30 mouse cellular contexts compared by ENCODE assay signal in genomic region chr5:62820363-62821271, GRCm38 (mm10). TPM values are rescaled to one million over a fixed set of nuclear protein-coding genes. Genes with fewer than 3 reads are reported as not detected.
DNase-seq lines count a peak whose midpoint lies in the region; ATAC-seq and TF ChIP-seq lines count a peak whose summit lies in the region.
"Had no signal": no experiment of that assay in that cellular context is flagged by ENCODE, and none has a peak within 500 bp of the region (broad histone marks: within the 10 kb centered on the region; RNA-seq: fewer than 3 reads in every experiment).

No protein-coding gene starts in this region.

- no peak overlapping the region for H3K9ac ChIP-seq in forebrain, embryonic 15.5 days (replicated peaks)
- no peak overlapping the region for H3K9ac ChIP-seq in hindbrain, postnatal 0 days (replicated peaks; ENCODE audit: low read length)
- H3K9ac ChIP-seq in hindbrain, embryonic 12.5 days, result no peak overlapping the region
- H3K9ac ChIP-seq in neural tube, embryonic 15.5 days (replicated peaks), result no peak overlapping the region
- H3K9ac ChIP-seq: embryonic facial prominence, embryonic 12.5 days; intestine, embryonic 15.5 days; midbrain, embryonic 15.5 days had no signal

- no peak overlapping the region for H3K4me2 ChIP-seq in forebrain, embryonic 15.5 days (replicated peaks)
- H3K4me2 ChIP-seq in hindbrain, postnatal 0 days (ENCODE audit: low read depth, low read length), result no peak overlapping the region
- H3K4me2 ChIP-seq in hindbrain, embryonic 12.5 days (replicated peaks), result no peak overlapping the region
- H3K4me2 ChIP-seq in neural tube, embryonic 15.5 days, result no peak overlapping the region
- H3K4me2 ChIP-seq: embryonic facial prominence, embryonic 12.5 days; intestine, embryonic 15.5 days; midbrain, embryonic 15.5 days had no signal

- H3K27ac ChIP-seq in forebrain, embryonic 15.5 days (replicated peaks), result no peak overlapping the region
- no peak overlapping the region for H3K27ac ChIP-seq in forebrain, embryonic 10.5 days
- no peak overlapping the region for H3K27ac ChIP-seq in hindbrain, postnatal 0 days
- no peak overlapping the region for H3K27ac ChIP-seq in hindbrain, embryonic 12.5 days
- H3K27ac ChIP-seq in neural tube, embryonic 15.5 days (replicated peaks), result 0 out of 2 replicates have a peak overlapping the region, but pooled peaks have one; percentile 9
- H3K27ac ChIP-seq: embryonic facial prominence, embryonic 12.5 days; intestine, embryonic 15.5 days; midbrain, embryonic 15.5 days had no signal

- H3K4me1 ChIP-seq in forebrain, embryonic 15.5 days, result no peaks in the 10 kb centered on the region
- no peaks in the 10 kb centered on the region for H3K4me1 ChIP-seq in forebrain, embryonic 10.5 days
- H3K4me1 ChIP-seq in hindbrain, postnatal 0 days (ENCODE audit: insufficient read depth, low read length), result no peaks in the 10 kb centered on the region
- no peaks in the 10 kb centered on the region for H3K4me1 ChIP-seq in hindbrain, embryonic 12.5 days
- no peaks in the 10 kb centered on the region for H3K4me1 ChIP-seq in neural tube, embryonic 15.5 days
- H3K4me1 ChIP-seq: embryonic facial prominence, embryonic 12.5 days; intestine, embryonic 15.5 days; midbrain, embryonic 15.5 days had no signal

- WGBS in forebrain, embryonic 15.5 days, result 47% methylated on average over 8 of the region's 8 CpGs
- WGBS in forebrain, embryonic 10.5 days, result 84% methylated on average over 8 of the region's 8 CpGs
- 63% methylated on average over 8 of the region's 8 CpGs for WGBS in hindbrain, postnatal 0 days
- 71% methylated on average over 8 of the region's 8 CpGs for WGBS in hindbrain, embryonic 12.5 days
- WGBS in neural tube, embryonic 15.5 days, result 65% methylated on average over 8 of the region's 8 CpGs

- no peak for TF ChIP-seq CTCF in hindbrain, postnatal 0 days (IDR thresholded peaks at IDR 0.05; ENCODE audit: low read depth)

- no peak for DNase-seq in forebrain, embryonic 10.5 days (ENCODE audit: extremely low spot score, low spot score)
- peak; percentile 43 for DNase-seq in hindbrain, postnatal 0 days (ENCODE audit: low spot score)
- DNase-seq in neural tube, embryonic 10.5 days (ENCODE audit: extremely low spot score, low spot score), result no peak
- no peak for DNase-seq in heart, postnatal 4 days
- DNase-seq in yolk sac, embryonic 10.5 days (ENCODE audit: low spot score), result no peak
- DNase-seq: adrenal gland, postnatal 10 days; cerebellum, postnatal 14 days; gastrocnemius, postnatal 36 days; kidney, adult 8-10 months; kidney, postnatal 10 days; lung, postnatal 10 days; thymus, adult 18-20 months; thymus, postnatal 36 days had no signal

- H3K36me3 ChIP-seq in forebrain, embryonic 15.5 days, result no peaks in the 10 kb centered on the region
- H3K36me3 ChIP-seq in forebrain, embryonic 10.5 days (replicated peaks), result no peaks in the 10 kb centered on the region
- no peaks in the 10 kb centered on the region for H3K36me3 ChIP-seq in hindbrain, postnatal 0 days (ENCODE audit: insufficient read depth, low read length)
- H3K36me3 ChIP-seq in hindbrain, embryonic 12.5 days, result no peaks in the 10 kb centered on the region
- no peaks in the 10 kb centered on the region for H3K36me3 ChIP-seq in neural tube, embryonic 15.5 days
- H3K36me3 ChIP-seq: embryonic facial prominence, embryonic 12.5 days; intestine, embryonic 15.5 days; midbrain, embryonic 15.5 days had no signal

- 0 out of 2 replicates have a peak, but pooled peaks have one; percentile 35 for ATAC-seq in forebrain, embryonic 15.5 days (replicated peaks)
- peak; percentile 53; the same call in 1 of the 2 replicates for ATAC-seq in hindbrain, postnatal 0 days
- ATAC-seq in hindbrain, embryonic 12.5 days (ENCODE audit: low FRiP score), result no peak
- no peak for ATAC-seq in neural tube, embryonic 15.5 days (ENCODE audit: low FRiP score)
- ATAC-seq: activated CD4-positive, CD25-positive, alpha-beta regulatory T cell, adult 4 months; intestine, embryonic 15.5 days; midbrain, embryonic 15.5 days had no signal

- H3K9me3 ChIP-seq in forebrain, embryonic 15.5 days, result no peaks in the 10 kb centered on the region
- no peaks in the 10 kb centered on the region for H3K9me3 ChIP-seq in forebrain, embryonic 10.5 days
- no peaks in the 10 kb centered on the region for H3K9me3 ChIP-seq in hindbrain, postnatal 0 days (ENCODE audit: low read length)
- H3K9me3 ChIP-seq in hindbrain, embryonic 12.5 days (replicated peaks), result no peaks in the 10 kb centered on the region
- no peaks in the 10 kb centered on the region for H3K9me3 ChIP-seq in neural tube, embryonic 15.5 days (replicated peaks)
- H3K9me3 ChIP-seq: embryonic facial prominence, embryonic 12.5 days; intestine, embryonic 15.5 days; midbrain, embryonic 15.5 days had no signal

- no peak overlapping the region for H3K4me3 ChIP-seq in forebrain, embryonic 15.5 days
- H3K4me3 ChIP-seq in forebrain, embryonic 10.5 days, result no peak overlapping the region
- H3K4me3 ChIP-seq in hindbrain, postnatal 0 days (ENCODE audit: low read length), result no peak overlapping the region
- H3K4me3 ChIP-seq in hindbrain, embryonic 12.5 days, result no peak overlapping the region
- no peak overlapping the region for H3K4me3 ChIP-seq in neural tube, embryonic 15.5 days (replicated peaks)
- H3K4me3 ChIP-seq: embryonic facial prominence, embryonic 12.5 days; intestine, embryonic 15.5 days; midbrain, embryonic 15.5 days had no signal

- no peaks in the 10 kb centered on the region for H3K27me3 ChIP-seq in forebrain, embryonic 15.5 days
- H3K27me3 ChIP-seq in forebrain, embryonic 10.5 days (ENCODE audit: poor library complexity, severe bottlenecking), result no peaks in the 10 kb centered on the region
- no peaks in the 10 kb centered on the region for H3K27me3 ChIP-seq in hindbrain, postnatal 0 days (ENCODE audit: insufficient read depth, low read length)
- H3K27me3 ChIP-seq in hindbrain, embryonic 12.5 days, result no peaks in the 10 kb centered on the region
- H3K27me3 ChIP-seq in neural tube, embryonic 15.5 days (replicated peaks), result no peaks in the 10 kb centered on the region
- H3K27me3 ChIP-seq: embryonic facial prominence, embryonic 12.5 days; intestine, embryonic 15.5 days; midbrain, embryonic 15.5 days had no signal

RNA-seq across cellular contexts. Expression of gene Dthd1, which starts 7.0 kb away (rescaled TPM):
- not detected in 2 replicates for polyA plus RNA-seq in forebrain, embryonic 15.5 days (2015; fragmentation: Nextera tagmentation; extraction: Ambion mirVana)
- polyA plus RNA-seq in forebrain, embryonic 10.5 days (2016; fragmentation: Nextera tagmentation; extraction: Ambion mirVana), result not detected in 2 replicates
- not detected in 2 replicates for total RNA-seq in hindbrain, postnatal 0 days (2014; rRNA removed)
- not detected in 2 replicates for polyA plus RNA-seq in hindbrain, postnatal 0 days (2015; fragmentation: Nextera tagmentation; extraction: Ambion mirVana)
- not detected in 2 replicates for polyA plus RNA-seq in hindbrain, embryonic 12.5 days (2016; fragmentation: Nextera tagmentation; extraction: Ambion mirVana)
- not detected in 2 replicates for polyA plus RNA-seq in neural tube, embryonic 15.5 days (2015; fragmentation: Nextera tagmentation; extraction: Ambion mirVana)
- not detected for total RNA-seq in heart, postnatal 4 days (2021)
- total RNA-seq: adrenal gland, postnatal 10 days; gastrocnemius, adult 18-20 months; gastrocnemius, postnatal 36 days; heart, adult 8-10 months; heart, postnatal 25 days; left cerebral cortex, postnatal 10 days; liver, adult 2 months; neutrophil, adult 5-6 weeks had no signal
- polyA plus RNA-seq: activated CD4-positive, CD25-positive, alpha-beta regulatory T cell, adult 4 months; embryonic facial prominence, embryonic 12.5 days; intestine, embryonic 15.5 days; limb, embryonic 11.5 days; liver, adult 2 months; liver, embryonic 16.5 days; midbrain, embryonic 15.5 days; small intestine, adult 2 months; stomach, embryonic 16.5 days had no signal

RNA-seq across cellular contexts. Expression of gene Arap2, which starts 54.7 kb away (rescaled TPM):
- 3.8 and 3.9 TPM in 2 replicates for polyA plus RNA-seq in forebrain, embryonic 15.5 days (2015; fragmentation: Nextera tagmentation; extraction: Ambion mirVana)
- polyA plus RNA-seq in forebrain, embryonic 10.5 days (2016; fragmentation: Nextera tagmentation; extraction: Ambion mirVana), result 1.4 and 2.1 TPM in 2 replicates
- total RNA-seq in hindbrain, postnatal 0 days (2014; rRNA removed), result 14.3 and 17.2 TPM in 2 replicates
- 14.2 and 14.5 TPM in 2 replicates for polyA plus RNA-seq in hindbrain, postnatal 0 days (2015; fragmentation: Nextera tagmentation; extraction: Ambion mirVana)
- polyA plus RNA-seq in hindbrain, embryonic 12.5 days (2016; fragmentation: Nextera tagmentation; extraction: Ambion mirVana), result 3.0 and 4.4 TPM in 2 replicates
- 6.4 and 7.6 TPM in 2 replicates for polyA plus RNA-seq in neural tube, embryonic 15.5 days (2015; fragmentation: Nextera tagmentation; extraction: Ambion mirVana)
- 1 to 10 TPM; 6.5 to 8.6 TPM for total RNA-seq in heart, postnatal 4 days (2021)

Comparison
In these comparisons a context has a peak if more than half of its experiments do, and no peak if none do; other contexts are left out.
1. ATAC-seq: peak in forebrain, embryonic 15.5 days (single experiment) and hindbrain, postnatal 0 days (single experiment); none in hindbrain, embryonic 12.5 days (single experiment) and neural tube, embryonic 15.5 days (single experiment).